Mouse (Mus musculus): Measurements from ENCODE around the gene Cnn1. TPM values are rescaled to one million over a fixed set of nuclear protein-coding genes. Genes with fewer than 3 reads are reported as not detected.
"Not testable (repeated sequence)": the region's sequence is repeated elsewhere in the genome, so short reads cannot be mapped to it uniquely, and the experiment has no call there.

Gene Cnn1
- polyA plus RNA-seq, 1 experiment from 2014 or later: 2.4 TPM

DNA sequence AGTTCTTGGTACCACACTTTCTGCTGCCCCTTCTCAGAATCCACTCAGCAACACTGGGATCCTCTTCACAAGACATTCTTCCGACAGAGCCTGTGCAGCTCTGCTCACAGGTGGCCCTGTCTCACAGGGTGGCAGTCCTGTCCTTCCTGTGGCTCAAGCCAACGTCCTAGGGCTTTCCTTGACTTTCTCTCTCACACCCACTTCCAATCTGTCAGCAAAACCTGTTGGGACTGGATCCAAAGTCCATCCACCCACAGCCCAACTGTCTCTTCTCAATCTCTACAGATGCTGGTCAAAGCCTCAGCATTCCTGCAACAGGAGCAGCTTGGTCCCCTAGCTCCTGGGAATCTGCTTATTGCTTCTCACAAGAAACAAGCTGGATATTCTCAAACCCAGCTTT is 37.7 kb upstream of the Cnn1 start:
- WGBS: 83% methylated on average over 2 of the region's 2 CpGs
- Histone ChIP-seq H3K4me1 (replicated peaks) (no peaks in the 10 kb centered on the region), H3K9me3 (no peaks in the 10 kb centered on the region), H3K27me3 (ENCODE audit: insufficient read depth, poor library complexity, severe bottlenecking) (peaks cover under 1% of the 10 kb centered on the region), H3K27ac (no peak overlapping the region), H3K36me3 (peaks cover 95% of the 10 kb centered on the region), H3K4me3 (no peak overlapping the region)
- DNase-seq (ENCODE audit: low spot score): no peak

DNA sequence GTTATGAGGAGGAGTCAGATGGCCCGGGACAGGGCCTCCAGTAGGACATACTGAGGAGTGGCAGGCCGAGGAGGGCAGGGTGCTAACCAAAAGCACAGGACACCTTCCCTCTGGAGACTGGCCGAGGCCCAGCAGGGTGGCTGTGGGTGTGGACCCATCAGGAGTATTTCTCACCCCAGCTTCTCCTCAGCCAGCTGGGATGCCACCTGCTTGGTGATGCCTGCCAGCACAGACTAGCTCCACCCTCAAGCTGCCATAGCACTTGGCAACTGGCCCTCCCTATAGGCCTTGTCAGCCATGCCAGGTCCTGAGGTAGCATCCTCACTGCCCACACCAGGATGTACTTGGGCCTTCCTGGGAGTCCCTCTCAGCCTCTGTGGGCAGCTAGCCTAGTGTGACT is 34.7 kb upstream of the Cnn1 start:
- no peaks in the 10 kb centered on the region for H3K9me3 ChIP-seq
- peaks cover 95% of the 10 kb centered on the region for H3K36me3 ChIP-seq
- no peaks in the 10 kb centered on the region for H3K4me1 ChIP-seq (replicated peaks)
- WGBS: 93% methylated on average over 3 of the region's 3 CpGs
- no peak overlapping the region for H3K4me3 ChIP-seq
- H3K27ac ChIP-seq: no peak overlapping the region
- DNase-seq (ENCODE audit: low spot score): no peak
- no peaks in the 10 kb centered on the region for H3K27me3 ChIP-seq (ENCODE audit: insufficient read depth, poor library complexity, severe bottlenecking)

DNA sequence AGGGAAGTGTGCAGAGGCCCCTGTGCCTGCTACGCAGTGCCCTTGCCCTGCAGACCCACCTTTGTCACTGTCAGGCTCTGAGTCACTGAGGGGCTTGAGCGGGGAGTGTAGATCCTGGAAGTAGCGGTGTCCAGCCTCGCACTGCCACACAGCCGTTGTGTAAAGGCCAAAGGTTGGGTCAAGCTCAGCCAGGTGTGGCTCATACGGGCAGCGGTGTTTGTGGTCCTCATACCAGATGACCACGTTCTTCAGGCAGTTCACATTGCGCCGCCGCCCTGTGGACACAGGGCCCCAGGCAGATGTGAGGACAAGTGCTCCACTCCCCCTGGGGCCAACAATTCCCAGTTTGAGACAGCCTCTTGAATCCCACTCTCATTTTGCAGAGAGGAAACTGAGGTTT is 33.4 kb upstream of the Cnn1 start:
- Histone ChIP-seq H3K27ac (no peak overlapping the region), H3K4me1 (replicated peaks) (peaks cover 12% of the 10 kb centered on the region), H3K27me3 (ENCODE audit: insufficient read depth, poor library complexity, severe bottlenecking) (no peaks in the 10 kb centered on the region), H3K9me3 (no peaks in the 10 kb centered on the region), H3K36me3 (peaks cover 83% of the 10 kb centered on the region), H3K4me3 (no peak overlapping the region)
- 95% methylated on average over 11 of the region's 11 CpGs for WGBS
- DNase-seq (ENCODE audit: low spot score): no peak

DNA sequence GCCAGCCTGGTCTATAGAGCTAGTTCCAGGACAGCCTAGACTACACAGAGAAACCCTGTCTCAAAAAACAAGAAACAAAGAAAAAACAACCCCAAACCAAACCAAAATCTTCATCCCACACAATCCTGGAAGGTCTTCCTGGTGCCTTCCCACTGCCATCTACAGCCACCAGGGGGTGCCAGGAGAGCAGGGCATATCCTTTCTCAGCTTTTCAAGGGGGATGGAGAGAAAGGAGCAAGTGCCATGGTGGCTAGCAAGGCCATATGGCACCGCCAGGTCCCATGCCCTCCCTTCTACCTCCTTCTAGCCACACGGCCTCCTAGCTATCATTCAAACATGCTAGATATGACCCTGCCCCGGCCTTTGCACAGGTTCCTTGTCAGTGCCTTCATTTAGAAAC is 32.6 kb upstream of the Cnn1 start:
- peaks cover 76% of the 10 kb centered on the region for H3K36me3 ChIP-seq

DNA sequence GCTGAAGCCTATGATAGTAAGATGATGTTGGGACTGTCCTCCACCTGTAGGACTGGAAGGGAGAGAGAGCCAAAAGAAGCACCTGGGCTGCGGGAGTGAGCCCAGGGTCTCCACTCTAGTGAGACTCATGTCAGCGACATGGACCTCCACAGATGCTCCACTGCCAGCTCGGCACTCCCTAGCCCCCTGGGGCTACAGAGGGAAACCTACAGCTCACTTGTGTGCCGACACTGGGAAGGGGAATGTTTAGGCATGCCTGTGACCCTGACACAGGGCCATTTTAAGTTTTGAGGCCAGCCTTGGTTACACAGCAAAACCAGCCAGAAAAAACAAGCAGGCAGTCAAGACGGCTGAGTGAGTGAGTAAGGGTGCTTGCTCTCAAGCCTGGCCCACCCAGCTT is 31.8 kb upstream of the Cnn1 start:
- 82% methylated on average over 5 of the region's 5 CpGs for WGBS
- Histone ChIP-seq H3K27me3 (ENCODE audit: insufficient read depth, poor library complexity, severe bottlenecking) (no peaks in the 10 kb centered on the region), H3K4me3 (no peak overlapping the region), H3K36me3 (peaks cover 69% of the 10 kb centered on the region), H3K9me3 (no peaks in the 10 kb centered on the region), H3K4me1 (replicated peaks) (peaks cover 20% of the 10 kb centered on the region), H3K27ac (no peak overlapping the region)
- DNase-seq (ENCODE audit: low spot score): no peak

More for the DNA sequence above, 32.6 kb upstream of the Cnn1 start:
- Histone ChIP-seq H3K4me3 (no peak overlapping the region), H3K27ac (no peak overlapping the region), H3K9me3 (no peaks in the 10 kb centered on the region), H3K4me1 (replicated peaks) (peaks cover 14% of the 10 kb centered on the region), H3K27me3 (ENCODE audit: insufficient read depth, poor library complexity, severe bottlenecking) (no peaks in the 10 kb centered on the region)
- WGBS: 84% methylated on average over 3 of the region's 3 CpGs
- DNase-seq (ENCODE audit: low spot score): peak; percentile 44

DNA sequence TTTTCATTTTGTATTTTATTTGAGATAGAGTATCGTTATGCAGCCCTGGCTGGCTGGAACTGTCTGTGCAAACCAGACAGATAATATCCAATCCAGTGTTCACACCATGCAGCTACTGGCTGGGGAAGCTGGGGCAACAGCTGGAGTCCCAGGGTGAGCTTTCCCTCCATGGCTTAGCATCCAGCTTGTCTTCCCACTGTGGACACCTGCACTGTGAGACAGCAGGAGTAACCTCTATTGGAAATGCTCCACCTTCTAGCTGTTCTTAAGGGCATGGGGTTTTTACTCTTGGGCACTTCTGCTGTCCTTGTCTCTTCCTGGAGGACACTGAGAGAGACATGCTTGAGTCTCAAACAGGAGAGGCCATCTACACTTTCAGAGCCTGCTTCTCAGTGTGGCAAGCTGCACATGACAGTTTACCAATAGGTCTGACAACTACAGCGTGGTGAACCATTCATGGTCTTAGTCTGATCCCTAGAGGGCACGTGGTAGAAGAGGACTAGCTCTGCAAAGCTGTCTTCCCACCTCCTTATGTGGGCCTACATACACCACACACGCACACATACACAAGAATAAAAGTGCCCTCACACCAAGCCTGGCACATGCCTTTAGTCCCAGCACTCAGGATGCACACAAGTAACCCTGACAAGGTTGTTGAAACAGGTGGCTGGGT is 29.0 kb upstream of the Cnn1 start:
- 75% methylated on average over 4 of the region's 4 CpGs for WGBS
- DNase-seq (ENCODE audit: low spot score): no peak
- H3K27me3 ChIP-seq (ENCODE audit: insufficient read depth, poor library complexity, severe bottlenecking): no peaks in the 10 kb centered on the region
- no peaks in the 10 kb centered on the region for H3K9me3 ChIP-seq
- 0 out of 2 replicates have a peak overlapping the region, but pooled peaks have one; percentile 99 for H3K27ac ChIP-seq
- H3K4me3 ChIP-seq: peak overlapping the region; percentile 89
- H3K4me1 ChIP-seq (replicated peaks): peaks cover 20% of the 10 kb centered on the region
- peaks cover 68% of the 10 kb centered on the region for H3K36me3 ChIP-seq

DNA sequence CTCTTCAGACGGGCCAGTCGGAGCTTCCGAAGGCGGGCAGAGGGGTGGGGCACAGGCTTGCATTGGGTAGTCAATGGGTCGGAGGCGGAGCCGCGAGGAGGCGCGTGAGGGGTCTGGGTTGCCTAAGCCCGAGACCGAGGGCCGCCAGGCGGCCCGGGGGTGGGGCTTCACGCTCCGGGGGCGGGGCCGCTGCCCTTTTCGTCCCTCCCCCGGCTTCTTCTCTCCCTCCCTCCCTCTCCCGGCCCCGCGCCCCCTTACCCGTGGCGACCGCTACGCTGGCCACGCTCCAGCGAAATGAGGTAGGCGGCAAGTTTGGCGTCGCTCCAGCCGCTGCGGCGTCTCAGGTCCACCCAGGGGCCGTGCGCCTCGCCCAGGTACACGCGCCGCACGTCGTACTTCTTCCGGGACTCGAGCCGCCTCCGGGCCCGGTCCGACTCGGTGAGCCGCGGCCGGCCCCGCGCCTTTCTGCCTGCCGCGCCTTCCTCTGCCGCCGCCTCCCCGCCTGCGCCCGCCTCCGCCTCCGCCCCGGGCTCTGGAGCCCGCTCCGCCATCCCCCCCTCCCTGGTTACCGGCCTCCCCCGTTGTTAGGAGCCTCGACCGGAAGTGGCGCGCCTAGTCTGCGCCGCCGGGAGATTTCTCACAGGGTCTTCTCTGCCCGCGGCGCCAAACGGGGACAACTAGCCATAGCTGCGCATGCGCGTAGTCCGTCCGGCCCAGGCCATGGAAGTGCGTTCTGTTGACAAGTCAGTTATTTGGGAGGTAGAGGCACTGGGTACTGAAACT is 28.0 kb upstream of the Cnn1 start, which contains the start of the genes Gm49318 and Zfp653:
Gene Gm49318 (minus strand): TSS at position 469 of the 783 bp plus-strand sequence.
Gene Zfp653 (minus strand): TSS at position 586 of the 783 bp plus-strand sequence.
- H3K4me3 ChIP-seq: peak within 1 kb of the TSS; percentile 89
- H3K4me1 ChIP-seq (replicated peaks): peaks cover 20% of the 10 kb centered on the region
- peak; percentile 95 for DNase-seq (ENCODE audit: low spot score)
- H3K27ac ChIP-seq: peak within 1 kb of the TSS; percentile 99
- no peaks in the 10 kb centered on the region for H3K27me3 ChIP-seq (ENCODE audit: insufficient read depth, poor library complexity, severe bottlenecking)
- no peaks in the 10 kb centered on the region for H3K9me3 ChIP-seq
- WGBS: under 1% methylated on average over 87 of the region's 87 CpGs
- peaks cover 60% of the 10 kb centered on the region for H3K36me3 ChIP-seq

DNA sequence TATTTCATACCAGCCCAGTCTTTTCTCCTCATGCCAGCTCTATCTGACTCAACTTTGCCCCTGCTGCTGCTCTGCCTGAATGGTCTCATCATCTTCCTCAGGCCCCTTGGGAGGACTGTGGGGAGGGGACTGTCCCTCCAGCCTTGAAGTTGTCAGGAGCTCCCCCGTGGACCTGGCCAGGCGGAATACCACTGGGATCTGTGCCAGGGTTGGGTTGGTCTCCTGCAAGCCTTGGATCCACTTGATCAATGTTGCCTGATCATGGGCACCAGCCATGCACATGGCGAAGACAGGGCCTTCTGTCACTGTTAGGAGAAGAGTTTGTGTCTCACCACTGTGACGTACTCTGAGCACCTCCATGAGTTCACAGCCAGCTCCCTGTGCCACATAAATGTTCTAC is 26.7 kb upstream of the Cnn1 start:
- WGBS: 92% methylated on average over 4 of the region's 4 CpGs
- H3K27ac ChIP-seq: no peak overlapping the region
- H3K4me1 ChIP-seq (replicated peaks): peaks cover 20% of the 10 kb centered on the region
- no peaks in the 10 kb centered on the region for H3K27me3 ChIP-seq (ENCODE audit: insufficient read depth, poor library complexity, severe bottlenecking)
- peaks cover 60% of the 10 kb centered on the region for H3K36me3 ChIP-seq
- no peak for DNase-seq (ENCODE audit: low spot score)
- H3K4me3 ChIP-seq: no peak overlapping the region
- H3K9me3 ChIP-seq: no peaks in the 10 kb centered on the region

DNA sequence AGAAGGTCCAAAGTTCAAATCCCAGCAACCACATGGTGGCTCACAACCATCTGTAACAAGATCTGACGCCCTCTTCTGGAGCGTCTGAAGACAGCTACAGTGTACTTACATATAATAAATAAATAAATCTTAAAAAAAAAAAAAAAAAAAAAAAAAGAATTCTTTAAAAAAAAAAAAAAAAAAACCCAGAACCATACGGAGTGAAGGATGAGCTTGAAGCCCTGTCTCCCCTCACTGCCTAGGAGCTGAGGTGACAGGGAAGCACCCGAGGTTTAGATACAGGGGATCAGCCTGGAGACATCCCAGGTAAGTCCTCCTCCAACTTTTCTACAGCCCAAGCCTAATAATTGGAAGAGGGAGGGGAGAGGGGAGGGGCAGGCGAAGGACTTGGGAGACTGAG is 23.2 kb upstream of the Cnn1 start:
- not testable (repeated sequence) for H3K27ac ChIP-seq; H3K4me3 ChIP-seq; H3K9me3 ChIP-seq; DNase-seq (ENCODE audit: low spot score); H3K4me1 ChIP-seq (replicated peaks); H3K27me3 ChIP-seq (ENCODE audit: insufficient read depth, poor library complexity, severe bottlenecking)
- 71% methylated on average over 5 of the region's 5 CpGs for WGBS
- peaks cover 62% of the 10 kb centered on the region for H3K36me3 ChIP-seq

DNA sequence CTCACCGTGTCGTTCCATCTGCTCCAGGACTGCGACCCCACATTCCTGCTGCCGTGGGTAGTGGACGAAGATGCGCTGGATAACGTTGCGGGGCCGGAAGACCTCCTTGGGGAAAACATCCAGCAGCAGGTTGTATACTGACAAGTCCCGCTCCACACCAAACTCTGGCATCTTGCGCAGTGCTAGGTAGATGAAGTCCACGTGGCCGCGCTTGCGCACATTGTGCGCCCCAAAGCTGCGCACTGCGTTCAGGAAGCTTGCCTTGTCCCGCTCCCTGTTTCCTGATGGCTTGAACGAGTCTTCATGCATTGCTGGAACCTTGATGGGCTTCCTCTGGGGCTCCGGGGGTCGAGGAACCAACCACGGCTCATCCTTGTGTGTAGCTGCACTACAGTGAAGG is 22.8 kb upstream of the Cnn1 start:
- Histone ChIP-seq H3K4me3 (no peak overlapping the region), H3K36me3 (peaks cover 62% of the 10 kb centered on the region), H3K27me3 (ENCODE audit: insufficient read depth, poor library complexity, severe bottlenecking) (no peaks in the 10 kb centered on the region), H3K27ac (no peak overlapping the region), H3K9me3 (no peaks in the 10 kb centered on the region), H3K4me1 (replicated peaks) (peaks cover 7% of the 10 kb centered on the region; the same call in 1 of the 2 replicates)
- no peak for DNase-seq (ENCODE audit: low spot score)
- 93% methylated on average over 23 of the region's 23 CpGs for WGBS

DNA sequence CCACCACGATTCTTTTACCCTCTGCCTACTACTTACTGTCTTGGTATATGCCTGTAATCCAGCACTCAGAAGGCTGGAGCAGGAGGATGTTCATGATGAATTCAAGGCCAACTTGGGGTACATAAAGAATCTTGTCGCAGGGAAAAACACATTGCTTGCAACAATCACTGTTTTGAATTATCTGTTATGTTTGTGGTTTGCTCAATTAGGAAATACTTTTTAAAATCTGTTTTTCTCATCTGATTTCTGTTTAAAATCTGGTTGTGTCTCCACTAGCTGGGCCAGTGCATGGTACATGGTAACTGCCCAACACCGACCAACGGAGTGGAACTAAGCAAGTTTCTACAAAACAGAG is 14.4 kb upstream of the Cnn1 start:
- Histone ChIP-seq H3K27me3 (ENCODE audit: insufficient read depth, poor library complexity, severe bottlenecking) (no peaks in the 10 kb centered on the region), H3K4me3 (peak overlapping the region; percentile 86), H3K9me3 (no peaks in the 10 kb centered on the region), H3K4me1 (replicated peaks) (peaks cover 16% of the 10 kb centered on the region), H3K36me3 (peaks cover 21% of the 10 kb centered on the region), H3K27ac (peak overlapping the region; percentile 86)
- WGBS: 34% methylated on average over 4 of the region's 4 CpGs
- DNase-seq (ENCODE audit: low spot score): no peak

DNA sequence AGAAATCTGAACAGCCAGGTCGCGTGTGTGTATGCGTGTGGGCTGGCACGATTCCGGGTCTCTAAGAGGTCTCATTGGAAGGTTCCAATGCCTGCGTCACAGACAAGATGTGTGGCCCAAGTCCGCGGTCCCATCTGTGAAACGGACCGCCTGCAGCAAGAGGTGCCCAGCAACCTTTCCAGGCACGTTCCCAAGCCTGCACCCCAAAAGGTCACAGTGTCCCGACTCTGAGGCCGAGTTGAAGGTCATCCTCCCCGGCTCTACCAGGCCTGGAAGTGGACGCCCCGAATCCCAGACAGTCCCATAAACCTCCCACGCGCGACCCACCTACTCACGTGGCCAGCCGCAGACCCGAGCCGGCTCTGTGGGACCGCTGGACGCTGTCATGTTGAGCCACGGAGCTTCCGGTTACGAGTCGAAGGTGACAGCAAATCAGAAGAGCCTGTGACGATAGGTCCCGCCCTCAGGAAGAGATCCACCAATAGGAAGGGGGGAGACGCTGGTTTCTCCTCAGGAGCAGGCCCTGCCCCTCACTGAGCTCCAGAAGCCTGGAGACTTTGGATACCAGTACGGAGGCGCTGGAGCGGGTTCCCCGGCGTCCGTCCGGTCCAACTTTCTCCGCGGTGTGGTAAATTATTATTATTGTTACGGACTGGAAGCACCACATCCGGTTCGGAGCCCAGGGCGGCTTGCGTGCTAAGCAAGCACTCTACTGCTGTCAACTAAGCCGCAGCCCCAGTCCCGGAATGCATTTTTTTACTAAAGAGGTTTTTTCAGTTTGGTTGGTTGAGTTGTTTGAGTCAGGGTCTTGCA is 13.8 kb upstream of the Cnn1 start, which contains the start of gene Ecsit:
Gene Ecsit (minus strand): TSS at position 417 of the 813 bp plus-strand sequence.
- WGBS: under 1% methylated on average over 48 of the region's 48 CpGs
- Histone ChIP-seq H3K36me3 (peaks cover 17% of the 10 kb centered on the region), H3K4me3 (peak within 1 kb of the TSS; percentile 86), H3K9me3 (no peaks in the 10 kb centered on the region), H3K27ac (peak within 1 kb of the TSS; percentile 86), H3K4me1 (replicated peaks) (peaks cover 16% of the 10 kb centered on the region), H3K27me3 (ENCODE audit: insufficient read depth, poor library complexity, severe bottlenecking) (no peaks in the 10 kb centered on the region)
- DNase-seq (ENCODE audit: low spot score): peak; percentile 93

Measured in hindbrain, embryonic 10.5 days (tissue).